Mouse (Mus musculus) urinary bladder, postnatal 10 days (tissue): ENCODE results near the gene Tssk2.
A peak's percentile ranks its signal among the peaks of the same experiment; 100 is the strongest.

Experiments used
- DNase-seq: peaks from one replicate; pipeline ENCODE4 v3.0.0; 2022; ENCODE audit warnings: low spot score

Gene Tssk2

GRCm38 (mm10) chr16:17898462-17898861 is at the start of gene Tssk2, which contains the start of gene Dgcr2:
Tssk2 (plus strand) TSS chr16:17898637.
Dgcr2 (minus strand) TSS chr16:17898562.
- DNase-seq = no peak

GRCm38 (mm10) chr16:17848928-17849327 is 49.5 kb upstream of the Tssk2 start:
- no peak for DNase-seq

- no peak for DNase-seq
These were observed 49.0 kb upstream of the Tssk2 start for GRCm38 (mm10) chr16:17849486-17849885.

- DNase-seq = no peak
These were observed 47.1 kb upstream of the Tssk2 start for GRCm38 (mm10) chr16:17851331-17851730.

DNA sequence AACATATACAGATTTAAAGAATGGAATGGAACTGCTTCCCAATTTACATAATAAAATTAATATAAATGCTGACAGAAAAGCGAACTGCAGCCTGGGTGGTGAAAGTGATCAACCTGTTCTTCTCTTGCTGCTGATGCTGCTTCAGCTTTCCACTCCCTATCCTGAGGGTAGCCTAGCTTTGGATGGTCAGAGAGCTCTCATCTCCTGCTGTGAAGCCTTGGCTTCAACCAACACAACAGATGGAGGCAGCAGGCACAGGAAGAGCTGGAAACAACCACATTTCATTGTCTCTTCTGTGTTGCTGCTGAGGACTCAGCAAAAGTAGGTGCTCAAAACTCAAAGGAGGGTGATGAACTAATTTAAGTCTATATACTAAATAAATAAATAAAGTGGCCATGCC is 46.6 kb upstream of the Tssk2 start:
- DNase-seq = no peak

DNA sequence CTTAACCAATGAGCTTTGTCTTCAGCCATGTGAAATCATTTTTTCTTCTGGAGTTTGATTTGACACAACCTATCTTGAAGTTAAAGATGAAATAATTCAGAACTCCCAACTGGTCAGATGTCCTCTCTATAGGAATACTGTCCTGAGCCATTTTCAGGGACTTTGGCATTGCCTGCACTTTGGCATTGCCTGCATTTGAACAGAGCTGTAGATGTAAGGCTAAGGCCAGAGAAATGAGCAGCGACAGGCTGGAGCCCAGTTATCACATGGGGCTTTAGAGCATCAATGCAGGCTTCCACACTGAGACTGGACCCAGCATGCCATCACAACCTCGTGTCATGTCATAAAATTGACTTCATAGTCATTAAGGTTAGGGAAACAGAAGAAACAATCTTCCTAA is 45.2 kb upstream of the Tssk2 start:
- no peak for DNase-seq

GRCm38 (mm10) chr16:17857157-17857556 is 41.3 kb upstream of the Tssk2 start:
- no peak for DNase-seq

DNA sequence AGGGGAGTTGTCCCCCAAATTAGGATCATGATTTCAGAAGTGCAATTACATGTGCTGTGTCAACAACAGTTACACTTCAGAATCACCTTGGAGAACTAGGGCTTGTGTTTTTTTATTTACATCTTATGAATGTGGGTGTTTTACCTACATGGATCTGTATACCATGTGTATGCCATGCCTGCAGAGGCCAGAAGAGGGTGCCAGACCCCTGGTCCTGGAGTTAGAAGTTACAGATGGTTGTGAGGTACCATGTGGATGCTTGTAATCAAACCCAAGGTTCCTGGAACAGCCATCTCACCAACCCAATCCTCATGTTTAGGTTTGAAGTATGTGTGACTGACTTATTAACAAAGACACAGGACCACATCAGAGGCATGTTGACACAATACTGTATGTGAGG is 39.8 kb upstream of the Tssk2 start:
- no peak for DNase-seq

DNA sequence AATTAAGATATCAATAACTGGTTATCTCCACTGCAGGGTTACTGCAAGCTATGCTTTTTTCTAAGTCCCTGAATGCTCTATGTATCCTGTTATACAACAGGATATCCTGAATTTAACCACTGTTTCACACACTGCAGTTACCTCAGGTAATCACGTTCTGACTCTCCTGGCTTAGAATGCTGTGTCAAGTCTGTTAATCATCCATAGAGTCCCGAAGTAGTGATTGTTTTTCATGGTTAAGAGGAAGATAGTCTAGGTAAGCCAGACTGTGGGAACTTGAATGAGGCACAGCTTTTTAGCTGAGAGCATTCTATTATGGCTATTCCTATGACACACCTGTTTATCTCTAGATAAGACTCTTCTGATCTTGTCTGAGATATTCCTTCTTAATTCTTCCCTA is 33.1 kb upstream of the Tssk2 start:
- DNase-seq = no peak

GRCm38 (mm10) chr16:17865770-17866169 is 32.7 kb upstream of the Tssk2 start:
- no peak for DNase-seq

DNA sequence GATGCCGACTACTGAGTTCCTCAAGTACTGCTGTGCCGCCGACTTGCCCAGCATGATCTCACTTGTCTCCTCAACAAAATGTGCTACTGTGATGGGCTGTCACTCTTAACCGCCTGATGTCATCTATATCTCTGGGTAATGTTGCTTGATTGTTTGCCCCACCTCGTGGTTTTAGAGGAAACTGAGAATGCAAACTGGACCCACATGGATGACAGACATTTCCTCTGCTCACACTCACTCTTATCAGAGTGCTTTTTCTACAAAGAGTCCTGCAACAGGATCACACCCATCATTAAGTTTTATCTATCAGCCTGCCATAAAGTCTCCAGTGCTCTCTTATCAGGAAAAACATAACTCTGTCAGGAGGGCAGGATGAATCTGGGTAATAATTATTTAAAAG is 27.2 kb upstream of the Tssk2 start:
- no peak for DNase-seq

- DNase-seq = no peak
These were observed 25.4 kb upstream of the Tssk2 start for GRCm38 (mm10) chr16:17872995-17873394.

- DNase-seq = no peak
These were observed 23.3 kb upstream of the Tssk2 start for GRCm38 (mm10) chr16:17875174-17875573.

DNA sequence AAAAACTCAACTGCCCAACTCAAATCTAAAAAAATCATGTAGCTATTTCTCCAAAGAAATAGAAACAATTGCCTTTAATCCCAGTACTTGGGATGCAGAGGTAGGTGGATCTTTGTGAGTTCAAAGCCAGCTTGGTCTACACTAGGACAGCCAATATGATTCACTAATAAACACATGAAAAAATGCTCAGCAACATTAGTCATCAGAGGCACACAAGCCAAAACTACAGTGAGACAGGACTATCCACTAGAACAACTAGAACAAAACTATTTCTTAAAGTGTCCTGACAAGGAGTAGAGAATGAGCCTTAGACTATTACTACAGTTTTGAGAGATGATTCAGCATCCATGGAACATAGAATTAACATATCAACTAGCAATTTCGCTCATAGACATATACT is 22.3 kb upstream of the Tssk2 start:
- no peak for DNase-seq

- no peak for DNase-seq
These were observed 18.9 kb upstream of the Tssk2 start for GRCm38 (mm10) chr16:17879571-17879970.

- no peak for DNase-seq
These were observed 16.2 kb upstream of the Tssk2 start for GRCm38 (mm10) chr16:17882196-17882595.

DNA sequence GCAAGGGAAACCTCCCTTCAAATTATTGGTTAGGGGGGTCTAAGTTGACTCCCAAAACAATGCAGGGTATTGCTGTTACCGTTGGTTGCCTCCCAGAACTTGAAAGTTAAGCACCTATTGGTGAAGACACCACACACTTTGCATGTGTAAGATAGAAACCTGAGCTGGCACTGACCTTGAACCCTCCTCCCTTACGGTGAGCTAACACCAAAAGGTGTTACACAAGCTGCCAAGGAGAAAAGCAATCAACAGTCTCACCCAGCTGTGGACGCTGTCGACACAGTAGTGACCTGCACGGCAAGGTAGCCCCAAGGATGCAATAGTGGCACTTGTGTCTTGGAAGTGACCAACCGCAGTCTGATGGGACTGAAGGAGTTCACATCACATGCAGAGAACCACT is 14.3 kb upstream of the Tssk2 start:
- no peak for DNase-seq

GRCm38 (mm10) chr16:17889689-17890341 is 8.6 kb upstream of the Tssk2 start:
- DNase-seq = no peak

DNA sequence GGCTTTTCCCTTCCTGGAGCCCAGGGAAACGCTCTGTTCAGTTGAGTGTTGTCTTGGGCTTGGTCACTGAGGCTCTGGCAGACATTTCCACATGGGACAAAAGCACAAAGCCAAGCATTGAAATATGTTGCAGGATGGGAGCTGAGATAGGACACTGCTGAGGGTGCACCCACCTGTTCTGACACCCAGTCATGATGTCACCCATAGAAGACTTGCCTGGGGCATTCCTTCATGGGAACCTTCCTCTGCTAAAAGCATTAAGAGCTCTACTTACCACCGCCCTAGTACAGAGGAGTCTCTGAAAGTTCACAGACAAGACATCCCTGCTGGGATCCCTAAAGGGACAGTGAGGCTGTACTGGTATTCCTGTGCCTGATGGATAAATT is 8.1 kb upstream of the Tssk2 start:
- DNase-seq = no peak

GRCm38 (mm10) chr16:17890917-17891566 is 7.4 kb upstream of the Tssk2 start:
- no peak for DNase-seq

- peak; percentile 93 for DNase-seq
These were observed 6.9 kb upstream of the Tssk2 start, which contains the start of gene Gm20518 for GRCm38 (mm10) chr16:17891567-17891959. Gm20518 (minus strand) TSS chr16:17891671.

DNA sequence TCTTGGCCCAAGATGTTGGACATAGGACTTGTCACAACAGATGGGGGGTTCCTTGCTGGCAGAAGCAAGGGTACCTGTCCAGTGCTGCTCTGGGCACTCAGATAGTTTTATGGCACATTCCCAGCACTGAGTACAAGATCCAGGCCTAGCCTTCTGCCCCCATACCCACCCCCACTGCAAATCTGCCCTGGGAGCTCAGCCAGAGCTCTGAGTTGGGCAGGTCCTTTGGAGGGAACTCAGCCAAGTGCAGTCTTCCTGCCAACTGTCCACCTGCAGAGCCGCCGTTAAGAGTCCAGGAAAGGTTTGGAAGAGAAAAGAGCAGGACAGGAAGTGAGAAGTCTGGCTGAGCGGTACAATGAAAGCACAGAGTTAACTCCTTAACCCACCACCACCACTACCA is 5.8 kb upstream of the Tssk2 start:
- DNase-seq = no peak

DNA sequence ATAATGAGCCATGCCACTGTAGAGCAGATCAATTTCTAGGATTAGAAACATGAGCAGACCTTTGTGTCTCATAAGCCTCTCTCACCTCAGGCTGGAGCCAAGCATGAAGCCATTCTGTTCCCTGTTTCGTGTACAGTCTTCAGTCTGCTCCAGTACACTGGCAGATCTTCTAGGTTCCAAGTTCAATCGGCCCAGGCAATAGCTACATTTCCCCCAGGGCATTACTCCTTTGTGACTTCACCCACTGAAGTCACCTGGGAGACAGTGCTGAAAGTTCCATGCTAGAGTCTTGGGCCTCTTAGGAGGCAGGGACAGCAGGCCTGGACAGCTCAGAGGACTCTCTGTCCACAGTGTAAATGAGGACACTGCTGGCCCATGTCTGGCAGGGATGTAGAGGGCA is 4.5 kb upstream of the Tssk2 start, which contains the start of gene Tssk1:
Tssk1 (plus strand) TSS at position 301 of the 400 bp plus-strand sequence.
- DNase-seq = no peak

DNA sequence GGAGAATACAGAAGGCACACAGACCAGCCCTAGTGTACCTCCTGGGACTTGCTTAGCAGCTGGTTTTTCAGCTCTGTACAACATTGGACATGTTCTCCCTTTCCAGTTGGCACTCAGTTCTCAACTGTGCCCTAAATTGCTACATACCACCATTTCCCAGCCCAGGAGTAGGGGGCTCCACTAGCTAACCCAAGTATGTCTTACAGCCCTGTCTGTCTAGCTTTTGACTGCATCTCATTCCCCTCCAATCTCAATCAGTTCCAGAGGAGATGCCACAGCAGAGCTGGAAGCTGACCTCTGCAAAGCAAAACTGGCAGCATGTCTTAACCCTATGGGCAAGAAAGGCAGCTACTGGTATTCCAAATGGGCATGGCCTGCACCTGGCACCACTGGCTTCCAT is 2.3 kb upstream of the Tssk2 start:
- DNase-seq = no peak
